Mouse (Mus musculus): ENCODE measurements at regions not wholly inside any gene's neighbourhood (a gene's known extent, or its start where the extent isn't known, plus 50 kb on each side); places are given as distances from the start of the nearest gene placed in this dataset.

GRCm38 (mm10) chr4:153189485-153189884, 293.1 kb downstream of the Ajap1 start:
- TF ChIP-seq CTCF (conservative IDR thresholded peaks at IDR 0.05; ENCODE audit: low read length) (no peak), NANOG (IDR thresholded peaks at IDR 0.05; ENCODE audit: borderline replicate concordance, low read length) (no peak)
